Mouse (Mus musculus): ENCODE data around the gene Ints1. TPM values are rescaled to one million over a fixed set of nuclear protein-coding genes. Genes with fewer than 3 reads are reported as not detected.
"Not testable (repeated sequence)": the region's sequence is repeated elsewhere in the genome, so short reads cannot be mapped to it uniquely, and the experiment has no call there.

The Ints1 gene
- polyA plus RNA-seq, 1 experiment from 2014 or later: 21.5 TPM

DNA sequence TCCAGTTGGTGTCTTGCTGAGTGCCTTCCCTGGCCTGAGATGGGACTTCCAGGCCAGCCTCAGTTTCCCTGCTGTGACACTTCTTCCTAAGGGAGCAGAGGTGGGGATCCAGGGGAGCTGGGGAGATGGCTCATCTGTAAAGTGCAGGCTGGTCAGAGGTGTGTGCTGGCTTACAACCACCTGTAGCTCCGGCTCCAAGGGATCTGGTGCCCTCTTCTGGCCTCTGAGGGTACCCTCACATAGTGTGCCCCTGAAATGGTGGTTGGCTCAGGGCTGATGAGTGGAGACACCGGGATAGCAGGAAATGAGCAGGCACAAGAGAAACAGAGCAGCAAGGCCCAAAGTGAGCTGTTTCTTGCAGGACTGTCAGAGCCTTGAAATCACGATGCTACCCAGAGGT is 29.7 kb downstream of the Ints1 start:
- 4% methylated on average over 3 of the region's 3 CpGs for WGBS
- H3K27me3 ChIP-seq: no peaks in the 10 kb centered on the region
- no peak overlapping the region for H3K27ac ChIP-seq
- ATAC-seq (ENCODE audit: insufficient number of reproducible peaks, low FRiP score, low TSS enrichment, low read depth): no peak
- H3K4me2 ChIP-seq: no peak overlapping the region
- H3K36me3 ChIP-seq: peaks cover 13% of the 10 kb centered on the region; the same call in 1 of the 2 replicates
- H3K9me3 ChIP-seq: no peaks in the 10 kb centered on the region
- H3K9ac ChIP-seq: no peak overlapping the region
- H3K4me1 ChIP-seq: 0 out of 2 replicates have a peak, but pooled peaks cover 8% of the 10 kb centered on the region
- H3K4me3 ChIP-seq: no peak overlapping the region

DNA sequence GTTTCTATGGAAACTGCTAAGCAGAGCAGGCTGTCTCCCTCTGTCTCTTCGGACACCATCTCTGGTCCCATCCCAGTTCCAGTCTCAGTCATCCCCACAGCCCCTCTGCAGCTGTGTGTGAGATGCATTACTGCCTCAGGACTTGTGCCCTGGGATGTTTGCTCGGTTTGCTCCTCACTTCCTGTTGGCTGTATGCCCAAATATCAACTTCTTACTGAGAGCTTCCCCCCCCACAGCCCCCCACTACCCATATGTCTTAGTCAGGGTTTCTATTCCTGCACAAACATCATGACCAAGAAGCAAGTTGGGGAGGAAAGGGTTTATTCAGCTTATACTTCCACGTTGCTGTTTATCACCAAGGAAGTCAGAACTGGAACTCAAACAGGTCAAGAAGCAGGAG is 32.8 kb downstream of the Ints1 start:
- 43% methylated on average over 3 of the region's 3 CpGs for WGBS
- H3K4me3 ChIP-seq; H3K9ac ChIP-seq; H3K27me3 ChIP-seq; H3K27ac ChIP-seq; H3K9me3 ChIP-seq; H3K4me2 ChIP-seq; H3K36me3 ChIP-seq; ATAC-seq (ENCODE audit: insufficient number of reproducible peaks, low FRiP score, low TSS enrichment, low read depth); H3K4me1 ChIP-seq: not testable (repeated sequence)

DNA sequence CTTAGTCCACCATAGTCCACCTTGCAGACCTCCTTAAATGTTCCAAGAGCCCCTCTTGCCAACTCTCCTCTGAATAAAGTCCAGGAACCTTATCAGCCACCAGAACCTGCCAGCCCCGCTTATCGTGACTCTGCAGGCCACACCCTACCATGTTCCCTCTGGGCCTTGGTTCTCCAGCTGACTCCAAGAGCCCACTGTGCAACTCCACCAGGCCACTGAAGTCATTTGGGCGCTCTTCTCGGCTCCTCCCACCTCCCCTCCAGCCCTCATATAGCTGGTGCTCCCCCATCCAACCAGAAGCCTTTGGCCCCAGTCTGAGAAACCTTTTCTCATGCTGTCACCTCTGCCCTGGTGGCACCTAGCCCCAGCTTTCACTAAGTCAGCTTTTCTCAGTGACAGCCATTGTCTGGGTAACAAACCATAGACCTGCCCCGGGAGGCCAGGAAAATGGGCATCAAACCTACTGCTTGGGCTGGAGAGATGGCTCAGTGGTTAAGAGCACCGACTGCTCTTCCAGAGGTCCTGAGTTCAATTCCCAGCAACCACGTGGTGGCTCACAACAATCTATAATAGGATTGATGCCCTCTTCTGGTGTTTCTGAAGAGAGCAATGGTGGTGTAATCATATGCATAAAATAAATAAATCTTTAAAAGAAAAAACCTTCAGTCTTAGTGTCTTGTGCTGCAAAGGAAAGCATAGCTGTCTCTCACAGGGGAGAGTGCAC is 36.7 kb downstream of the Ints1 start:
- no peak for ATAC-seq (ENCODE audit: insufficient number of reproducible peaks, low FRiP score, low TSS enrichment, low read depth)
- no peaks in the 10 kb centered on the region for H3K36me3 ChIP-seq
- no peaks in the 10 kb centered on the region for H3K9me3 ChIP-seq
- H3K4me1 ChIP-seq: peaks cover 36% of the 10 kb centered on the region
- WGBS: 72% methylated on average over 7 of the region's 7 CpGs
- no peak overlapping the region for H3K9ac ChIP-seq
- no peak overlapping the region for H3K27ac ChIP-seq
- no peaks in the 10 kb centered on the region for H3K27me3 ChIP-seq
- H3K4me3 ChIP-seq: no peak overlapping the region
- H3K4me2 ChIP-seq: no peak overlapping the region

DNA sequence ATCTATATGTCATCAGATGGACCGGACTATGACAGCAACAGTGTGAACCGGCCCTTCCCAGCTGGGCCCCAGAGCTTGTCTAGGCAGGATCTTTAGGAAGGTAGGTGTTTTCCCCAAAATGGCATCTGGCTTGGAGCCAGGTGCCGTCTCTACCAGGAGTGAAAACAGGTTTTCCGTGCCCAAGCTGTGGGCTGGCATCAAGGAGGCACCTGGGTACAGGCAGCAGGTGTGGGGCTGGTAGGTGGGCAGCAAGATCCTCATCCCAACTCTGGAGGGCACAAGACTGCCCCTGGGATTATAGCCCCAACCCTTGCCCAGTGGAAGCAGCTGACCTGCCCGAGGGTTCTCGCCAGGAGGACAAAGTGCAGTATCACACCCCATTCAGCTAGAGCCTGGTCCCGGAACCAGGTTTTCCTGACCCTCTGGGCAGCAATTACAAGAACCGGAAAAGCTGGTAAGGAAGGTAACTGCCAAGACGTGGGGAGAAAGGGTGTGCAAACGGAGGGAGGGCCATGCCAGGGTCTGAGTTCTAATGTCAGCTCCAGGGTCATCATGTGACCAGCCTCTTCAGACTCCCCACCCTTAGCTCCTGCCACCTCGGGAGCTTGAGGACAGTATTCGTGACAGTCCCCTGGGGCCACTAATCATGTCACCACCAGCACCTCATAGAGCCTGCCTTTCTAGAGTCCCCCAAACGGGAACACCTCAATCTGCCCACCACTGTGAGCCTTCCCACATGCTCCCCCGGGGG is 37.5 kb downstream of the Ints1 start:
- no peaks in the 10 kb centered on the region for H3K36me3 ChIP-seq
- H3K27me3 ChIP-seq: no peaks in the 10 kb centered on the region
- no peak for ATAC-seq (ENCODE audit: insufficient number of reproducible peaks, low FRiP score, low TSS enrichment, low read depth)
- H3K4me2 ChIP-seq: no peak overlapping the region
- no peak overlapping the region for H3K4me3 ChIP-seq
- WGBS: 65% methylated on average over 14 of the region's 14 CpGs
- no peaks in the 10 kb centered on the region for H3K9me3 ChIP-seq
- H3K27ac ChIP-seq: peak overlapping the region; percentile 27; the same call in 1 of the 2 replicates
- no peak overlapping the region for H3K9ac ChIP-seq
- H3K4me1 ChIP-seq: peaks cover 38% of the 10 kb centered on the region

DNA sequence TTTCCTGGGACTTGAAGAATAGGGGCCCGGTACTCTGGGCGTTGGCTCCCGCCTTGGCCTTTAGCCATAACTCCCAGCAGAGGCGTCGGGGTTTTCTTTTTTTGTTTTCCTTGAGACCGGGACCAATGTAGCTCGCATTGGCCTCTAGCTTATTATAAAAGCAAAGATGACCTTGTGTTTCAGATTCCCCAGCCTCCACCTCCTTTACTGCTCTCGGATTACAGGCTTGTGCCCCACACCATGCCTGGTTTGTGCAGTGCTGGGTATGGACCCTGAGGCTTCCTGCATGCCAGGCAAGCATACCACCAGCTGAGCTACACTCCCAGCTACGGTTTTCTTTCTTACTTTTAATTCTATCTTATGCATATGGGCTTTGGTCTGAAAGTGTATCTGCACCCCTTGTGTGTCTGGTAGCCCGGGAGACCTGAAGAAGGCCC is 39.0 kb downstream of the Ints1 start:
- 9% methylated on average over 10 of the region's 10 CpGs for WGBS
- Histone ChIP-seq H3K9ac (no peak overlapping the region), H3K4me2 (peak overlapping the region; percentile 98), H3K27me3 (no peaks in the 10 kb centered on the region), H3K36me3 (no peaks in the 10 kb centered on the region), H3K4me3 (peak overlapping the region; percentile 58), H3K9me3 (no peaks in the 10 kb centered on the region), H3K4me1 (peaks cover 45% of the 10 kb centered on the region), H3K27ac (peak overlapping the region; percentile 65; the same call in 1 of the 2 replicates)
- ATAC-seq (ENCODE audit: insufficient number of reproducible peaks, low FRiP score, low TSS enrichment, low read depth): peak; percentile 30; the same call in 1 of the 2 replicates

DNA sequence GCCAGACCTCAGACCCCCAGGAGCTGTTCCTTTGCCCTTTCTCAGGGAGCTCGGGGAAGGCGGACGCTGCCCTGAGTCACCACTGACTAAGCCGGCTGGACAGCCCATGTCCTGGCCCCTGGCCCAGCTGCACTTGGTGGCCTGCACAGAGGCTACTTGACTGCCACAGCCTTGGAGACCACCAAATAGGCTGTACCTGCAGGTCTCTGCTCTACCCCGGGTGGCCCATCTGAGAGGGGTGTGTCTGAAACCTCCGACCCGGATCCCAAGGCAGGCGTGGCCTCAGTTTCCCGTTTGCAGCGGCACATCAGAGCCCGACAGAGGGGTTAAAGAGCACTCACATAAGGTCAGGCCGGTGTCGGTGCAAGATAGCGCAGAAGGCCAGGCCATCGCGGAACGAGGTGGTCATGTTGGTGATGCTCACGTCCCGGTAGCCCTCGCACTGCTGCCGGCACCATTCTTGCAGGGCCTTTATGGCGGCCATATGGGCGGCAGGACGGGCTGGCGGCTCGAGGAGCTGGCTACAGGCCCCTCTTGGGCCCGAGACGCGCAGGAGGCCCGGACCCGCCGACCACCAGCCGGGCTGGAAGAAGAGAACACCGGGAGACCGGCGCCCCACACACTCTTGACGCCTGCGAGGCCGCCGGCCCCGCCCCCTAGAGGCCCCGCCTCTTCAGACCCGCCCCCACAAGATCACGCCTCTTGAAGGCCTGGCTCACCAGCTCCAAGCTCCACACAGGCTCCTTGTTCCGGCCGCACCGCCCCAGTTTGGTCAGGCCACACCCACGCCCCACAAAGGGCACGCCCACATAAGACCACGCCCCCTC is 39.6 kb downstream of the Ints1 start, which contains the start of gene Micall2:
Gene Micall2 (minus strand): TSS at position 660 of the 827 bp plus-strand sequence.
- Histone ChIP-seq H3K4me3 (peak within 1 kb of the TSS; percentile 58), H3K27ac (peak within 1 kb of the TSS; percentile 65), H3K36me3 (no peaks in the 10 kb centered on the region), H3K9me3 (no peaks in the 10 kb centered on the region), H3K9ac (peak within 1 kb of the TSS; percentile 39), H3K4me1 (peaks cover 52% of the 10 kb centered on the region), H3K27me3 (no peaks in the 10 kb centered on the region), H3K4me2 (peak within 1 kb of the TSS; percentile 98)
- peak; percentile 93 for ATAC-seq (ENCODE audit: insufficient number of reproducible peaks, low FRiP score, low TSS enrichment, low read depth)
- 4% methylated on average over 50 of the region's 50 CpGs for WGBS

DNA sequence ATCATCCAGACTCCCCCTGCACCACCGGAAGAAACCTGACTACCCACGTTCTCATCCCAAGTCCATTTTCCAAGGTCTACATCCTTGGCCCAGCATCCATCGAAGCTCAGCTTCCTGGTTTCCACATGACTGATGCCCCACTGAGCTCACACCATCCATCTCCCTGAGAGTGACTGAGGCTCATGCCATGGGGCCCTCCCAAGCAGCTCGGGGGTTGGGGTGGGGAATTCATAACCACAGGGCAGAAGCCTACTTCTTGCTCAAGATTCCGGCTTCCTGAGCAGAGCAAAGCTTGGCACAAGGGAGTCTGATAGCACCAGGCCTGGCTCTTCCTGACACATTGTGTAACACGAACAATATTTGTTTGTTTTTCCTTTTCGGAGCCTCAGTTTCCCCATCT is 40.7 kb downstream of the Ints1 start:
- H3K9ac ChIP-seq: no peak overlapping the region
- WGBS: 74% methylated on average over 7 of the region's 7 CpGs
- H3K4me3 ChIP-seq: no peak overlapping the region

DNA sequence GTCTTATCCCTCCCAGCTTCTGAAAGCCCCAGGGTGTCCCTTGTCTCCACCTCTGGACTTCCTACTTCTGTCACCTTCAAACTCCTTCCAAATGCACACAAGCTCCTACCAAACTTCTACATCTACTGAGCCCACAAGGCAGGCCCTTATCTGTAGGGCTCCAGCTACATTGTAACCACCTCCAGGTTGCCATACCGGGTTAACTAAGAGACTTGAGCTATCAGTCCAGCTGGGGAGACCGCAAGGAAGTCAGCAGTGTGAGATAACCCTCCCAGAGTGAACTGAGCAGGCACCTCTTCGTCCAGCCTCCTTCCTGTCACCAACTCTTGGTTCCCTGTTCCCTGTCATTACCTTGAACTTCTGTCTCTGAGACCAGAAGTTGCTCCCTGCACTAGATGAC is 41.5 kb downstream of the Ints1 start:
- Histone ChIP-seq H3K27me3 (no peaks in the 10 kb centered on the region), H3K27ac (no peak overlapping the region), H3K9me3 (no peaks in the 10 kb centered on the region), H3K4me3 (no peak overlapping the region), H3K9ac (no peak overlapping the region), H3K4me1 (peaks cover 61% of the 10 kb centered on the region), H3K36me3 (no peaks in the 10 kb centered on the region), H3K4me2 (no peak overlapping the region)
- ATAC-seq (ENCODE audit: insufficient number of reproducible peaks, low FRiP score, low TSS enrichment, low read depth): no peak
- 71% methylated on average over 3 of the region's 3 CpGs for WGBS

More for the DNA sequence above, 40.7 kb downstream of the Ints1 start:
- no peaks in the 10 kb centered on the region for H3K36me3 ChIP-seq
- no peak for ATAC-seq (ENCODE audit: insufficient number of reproducible peaks, low FRiP score, low TSS enrichment, low read depth)
- H3K4me2 ChIP-seq: peak overlapping the region; percentile 98; the same call in 1 of the 2 replicates
- peaks cover 61% of the 10 kb centered on the region for H3K4me1 ChIP-seq
- H3K27me3 ChIP-seq: no peaks in the 10 kb centered on the region
- H3K9me3 ChIP-seq: no peaks in the 10 kb centered on the region
- H3K27ac ChIP-seq: no peak overlapping the region

DNA sequence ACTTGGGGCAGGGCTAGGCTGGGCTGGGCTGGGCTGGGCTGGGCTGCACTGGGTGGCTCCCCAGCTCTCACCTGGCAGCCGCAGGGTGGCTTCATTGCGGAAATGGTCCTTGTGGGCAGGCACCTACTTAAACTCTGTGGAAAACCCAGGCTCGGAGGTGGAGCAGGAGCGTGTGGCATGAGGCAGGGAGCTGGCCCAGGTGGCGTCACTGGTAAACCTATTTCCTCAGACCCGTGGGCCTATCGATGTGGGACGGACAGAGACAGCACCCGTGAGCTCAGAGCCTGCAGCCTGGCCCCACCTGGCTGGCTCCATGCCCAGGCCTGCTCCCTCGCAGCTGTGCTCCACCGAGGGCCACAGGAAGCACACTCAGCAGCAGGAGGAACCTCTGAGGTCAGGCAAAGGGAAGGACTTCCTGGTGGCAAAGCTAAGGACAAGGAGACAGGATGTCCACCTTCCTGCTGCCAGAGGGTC is 42.8 kb downstream of the Ints1 start:
- Histone ChIP-seq H3K27me3 (no peaks in the 10 kb centered on the region), H3K9ac (no peak overlapping the region), H3K9me3 (no peaks in the 10 kb centered on the region), H3K36me3 (no peaks in the 10 kb centered on the region), H3K4me3 (no peak overlapping the region), H3K27ac (0 out of 2 replicates have a peak overlapping the region, but pooled peaks have one; percentile 17), H3K4me2 (0 out of 2 replicates have a peak overlapping the region, but pooled peaks have one; percentile 19), H3K4me1 (peaks cover 59% of the 10 kb centered on the region)
- no peak for ATAC-seq (ENCODE audit: insufficient number of reproducible peaks, low FRiP score, low TSS enrichment, low read depth)
- WGBS: 29% methylated on average over 11 of the region's 11 CpGs

DNA sequence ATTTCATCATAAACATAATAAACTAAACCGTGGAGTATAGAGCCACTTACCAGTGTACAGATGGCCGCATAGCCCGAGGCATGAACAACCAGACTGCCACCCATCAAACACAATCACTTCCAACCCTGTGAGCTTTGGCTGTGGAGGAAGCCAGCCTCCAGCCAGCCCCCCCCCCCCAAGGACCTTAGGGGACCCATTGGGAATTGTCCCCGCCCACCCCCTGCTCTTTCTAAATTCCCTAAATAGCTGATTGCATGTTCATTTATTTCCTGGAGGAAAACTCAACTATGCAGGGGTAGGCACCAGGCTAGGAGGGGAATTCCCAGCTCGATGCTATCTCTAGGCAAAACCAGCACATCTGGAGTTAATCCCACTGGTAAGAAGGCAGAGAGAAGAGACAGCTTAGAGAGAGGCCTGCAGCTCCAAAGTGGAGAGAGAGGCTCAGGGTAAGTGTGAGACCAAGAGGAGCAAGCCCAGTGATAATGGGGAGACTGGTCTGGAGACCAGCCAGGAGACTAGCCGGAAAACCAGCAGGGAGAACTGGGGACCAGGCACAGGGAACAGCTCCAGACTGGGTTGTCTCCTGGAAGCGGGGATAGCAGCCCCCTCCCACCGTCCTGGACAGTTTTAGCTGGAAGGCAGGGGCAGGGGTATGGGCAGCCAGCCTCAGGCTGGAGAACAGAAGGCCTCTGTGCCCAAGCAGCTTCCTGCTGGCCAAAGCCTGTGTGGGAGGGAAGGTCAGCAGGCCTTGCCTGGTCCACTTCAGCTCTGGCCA is 44.6 kb downstream of the Ints1 start:
- peaks cover 45% of the 10 kb centered on the region for H3K4me1 ChIP-seq
- ATAC-seq (ENCODE audit: insufficient number of reproducible peaks, low FRiP score, low TSS enrichment, low read depth): no peak

DNA sequence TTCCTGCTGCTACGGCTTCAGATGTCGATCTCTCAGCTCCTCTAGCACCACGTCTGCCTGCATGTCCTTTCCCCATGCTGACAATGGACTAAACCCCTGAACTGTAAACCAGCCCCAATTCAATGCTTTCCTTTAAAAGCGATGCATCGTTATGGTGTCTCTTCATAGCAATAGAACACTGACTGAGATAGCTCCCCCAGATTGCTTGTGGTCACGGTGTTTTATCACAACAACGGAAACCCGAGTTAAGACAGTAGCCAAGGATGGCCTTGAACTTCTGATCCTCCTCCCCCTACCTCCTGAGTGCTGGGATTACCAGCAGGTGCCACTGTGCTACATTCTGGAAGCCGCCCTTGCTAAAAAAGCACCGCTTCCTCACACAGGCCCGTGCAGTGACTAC is 48.2 kb downstream of the Ints1 start:
- H3K4me2 ChIP-seq: no peak overlapping the region
- 84% methylated on average over 11 of the region's 11 CpGs for WGBS

More for the DNA sequence above, 44.6 kb downstream of the Ints1 start:
- no peaks in the 10 kb centered on the region for H3K9me3 ChIP-seq
- H3K27ac ChIP-seq: peak overlapping the region; percentile 74
- peak overlapping the region; percentile 22 for H3K4me2 ChIP-seq
- no peak overlapping the region for H3K9ac ChIP-seq
- H3K4me3 ChIP-seq: no peak overlapping the region
- H3K27me3 ChIP-seq: no peaks in the 10 kb centered on the region
- no peaks in the 10 kb centered on the region for H3K36me3 ChIP-seq
- 23% methylated on average over 8 of the region's 8 CpGs for WGBS

More for the DNA sequence above, 48.2 kb downstream of the Ints1 start:
- Histone ChIP-seq H3K27me3 (no peaks in the 10 kb centered on the region), H3K4me1 (peaks cover 35% of the 10 kb centered on the region), H3K4me3 (no peak overlapping the region), H3K9ac (no peak overlapping the region), H3K9me3 (no peaks in the 10 kb centered on the region), H3K27ac (no peak overlapping the region), H3K36me3 (no peaks in the 10 kb centered on the region)
- no peak for ATAC-seq (ENCODE audit: insufficient number of reproducible peaks, low FRiP score, low TSS enrichment, low read depth)
